Mouse (Mus musculus) cerebellum, adult 9-11 months (tissue): ENCODE measurements at regions not wholly inside any gene's neighbourhood (a gene's known extent, or its start where the extent isn't known, plus 50 kb on each side); places are given as distances from the start of the nearest gene placed in this dataset.
"Not testable (repeated sequence)": the region's sequence is repeated elsewhere in the genome, so short reads cannot be mapped to it uniquely, and the experiment has no call there.

Experiments
- DNase-seq: peaks from one replicate; pipeline ENCODE4 v3.0.0; 2022

DNA sequence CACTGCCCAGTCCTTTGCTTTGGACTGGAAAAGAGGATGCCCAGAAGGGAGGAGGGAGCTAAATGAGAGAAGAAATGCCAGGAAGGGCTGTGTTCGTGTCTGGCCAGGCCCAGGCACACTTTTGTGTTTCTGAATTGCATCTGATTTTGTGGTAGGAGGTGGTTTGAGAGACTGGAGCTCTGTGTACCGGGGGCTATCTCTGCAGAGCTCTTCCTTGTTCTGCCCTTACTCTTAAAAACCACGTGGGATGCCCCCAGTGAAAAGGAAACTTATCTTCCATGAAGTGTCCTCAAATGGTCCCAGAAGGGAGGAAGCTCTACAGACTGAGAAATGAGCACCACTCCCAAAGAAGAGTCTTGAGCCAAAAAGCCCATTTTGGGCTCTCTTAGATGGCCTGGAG, 106.0 kb upstream of the Gmds start:
- no peak for DNase-seq

- DNase-seq, result no peak
Observed at GRCm38 (mm10) chr13:32442025-32442424, 103.5 kb upstream of the Gmds start.

DNA sequence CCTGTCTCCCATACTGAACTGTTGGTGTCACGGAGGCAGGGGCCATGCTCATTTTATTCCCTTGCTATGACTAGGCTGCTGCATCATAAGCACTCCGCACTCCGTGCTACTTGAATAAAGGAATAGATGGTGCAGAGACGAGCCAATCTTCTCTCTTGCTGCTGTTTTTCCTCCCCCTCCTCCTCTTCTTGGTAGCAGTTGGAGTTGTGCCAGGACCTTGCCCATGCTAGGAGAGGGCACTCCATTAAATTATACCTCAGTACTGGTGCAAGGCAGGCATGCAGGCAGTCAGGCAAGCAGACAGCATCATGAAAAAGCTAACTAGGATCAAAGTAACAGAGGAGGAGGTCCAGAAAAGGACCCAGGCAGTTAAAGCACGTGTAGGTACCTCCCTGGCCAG, 96.6 kb upstream of the Gmds start:
- DNase-seq, result no peak

GRCm38 (mm10) chr13:32428482-32428881, 89.9 kb upstream of the Gmds start:
- no peak for DNase-seq

GRCm38 (mm10) chr13:32426906-32427305, 88.4 kb upstream of the Gmds start:
- no peak for DNase-seq

DNA sequence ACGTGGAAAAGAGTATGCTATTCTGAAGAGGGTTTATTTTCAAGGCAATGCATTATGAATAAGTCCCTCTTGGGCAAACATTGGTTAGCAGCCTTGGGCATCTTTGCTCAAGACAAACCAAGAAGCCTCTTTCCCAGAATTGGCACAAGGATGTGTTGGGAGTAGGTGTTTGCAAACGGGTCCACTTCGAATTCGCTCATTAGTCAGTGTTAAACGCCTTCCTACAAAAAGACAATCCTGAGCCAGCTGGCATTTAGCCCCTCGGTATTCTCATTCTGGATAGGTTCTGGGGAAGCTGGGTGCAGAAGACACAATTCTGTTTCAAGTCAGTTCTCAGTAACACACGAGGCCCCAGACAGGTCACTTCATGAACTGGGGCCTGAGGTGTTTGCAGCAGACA, 87.7 kb upstream of the Gmds start:
- no peak for DNase-seq

DNA sequence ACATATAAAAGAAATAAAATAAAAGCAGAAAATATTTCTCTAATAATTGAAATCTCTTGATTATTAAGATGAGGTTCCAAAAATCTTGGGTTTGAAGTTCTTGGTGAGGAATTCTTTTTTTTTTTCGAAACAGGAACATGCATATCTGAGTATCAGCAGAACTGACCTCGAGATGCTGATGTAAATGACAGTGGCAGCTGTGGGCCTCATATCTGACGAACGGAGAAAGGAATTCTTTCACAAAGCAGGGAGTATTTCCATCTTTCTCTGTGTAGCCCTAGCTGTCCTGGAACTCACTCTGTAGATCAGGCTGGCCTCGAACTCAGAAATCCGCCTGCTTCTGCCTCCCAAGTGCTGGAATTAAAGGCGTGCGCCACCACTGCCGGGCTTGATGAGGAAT, 86.0 kb upstream of the Gmds start:
- DNase-seq, result not testable (repeated sequence)

- DNase-seq, result no peak
Observed at GRCm38 (mm10) chr13:32422485-32422884, 83.9 kb upstream of the Gmds start.

GRCm38 (mm10) chr13:32419326-32419725, 80.8 kb upstream of the Gmds start:
- no peak for DNase-seq

DNA sequence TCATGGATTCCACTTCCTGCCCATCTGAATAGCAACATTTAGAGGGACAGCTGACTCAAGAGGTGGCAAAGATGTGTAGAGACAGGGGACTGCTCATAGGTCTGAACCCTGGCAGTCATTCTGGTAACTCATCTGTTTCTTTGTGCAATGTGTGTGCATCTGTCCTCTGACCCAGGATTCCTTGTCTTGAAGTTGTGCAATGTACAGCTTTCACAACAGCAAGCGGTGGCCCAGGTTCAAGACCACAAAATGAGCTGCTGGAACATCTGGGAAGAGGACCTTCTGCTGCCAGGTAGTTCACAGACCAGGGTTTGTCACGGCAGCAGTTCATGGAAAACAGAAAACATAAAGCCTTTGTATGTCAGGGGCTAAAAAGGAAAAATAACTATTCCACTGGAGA, 80.1 kb upstream of the Gmds start:
- DNase-seq, result no peak

- no peak for DNase-seq
Observed at GRCm38 (mm10) chr13:32417907-32418306, 79.4 kb upstream of the Gmds start.

GRCm38 (mm10) chr13:32411287-32411935, 72.9 kb upstream of the Gmds start:
- DNase-seq, result peak; percentile 12

DNA sequence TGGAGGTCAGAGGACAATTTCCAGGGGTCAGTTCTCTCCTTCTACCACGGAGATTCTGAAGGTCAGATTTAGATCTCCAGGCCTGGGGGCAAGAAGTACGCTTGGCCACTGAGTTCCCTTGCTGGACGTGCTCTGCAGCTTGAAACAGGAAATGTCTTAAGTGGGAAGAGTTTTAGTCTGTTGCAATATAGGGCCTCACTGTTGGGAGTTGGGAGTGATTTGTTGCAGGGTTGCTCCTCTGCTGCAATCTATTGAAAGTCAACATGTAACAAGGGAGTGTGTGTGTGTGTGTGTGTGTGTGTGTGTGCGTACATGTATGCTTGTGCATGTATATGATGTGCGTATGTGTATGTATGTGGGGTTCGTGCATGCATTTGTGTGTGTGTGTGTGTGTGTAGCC, 71.5 kb upstream of the Gmds start:
- no peak for DNase-seq

- no peak for DNase-seq
Observed at GRCm38 (mm10) chr13:32398616-32399015, 60.1 kb upstream of the Gmds start.
